Mouse (Mus musculus) kidney, adult 2 months (tissue): ENCODE results near the gene Prim2. TPM values are rescaled to one million over a fixed set of nuclear protein-coding genes. Genes with fewer than 3 reads are reported as not detected.

Experiments used
- DNase-seq: peaks from one replicate; pipeline ENCODE4 v3.0.0; 2021
- H3K27ac ChIP-seq: fragments of 200-500 bp; 2 replicates; pipeline ENCODE4 v1.5.1; 2012; ENCODE audit warnings: low read depth, low read length, control low read depth, inconsistent platforms; ENCODE audit not compliant: insufficient read depth
- H3K27me3 ChIP-seq: fragments of 200-500 bp; replicated peaks from 2 replicates; pipeline ENCODE4 v1.6.1; 2012; ENCODE audit warnings: mild to moderate bottlenecking, moderate library complexity, low read length, inconsistent platforms; ENCODE audit not compliant: control insufficient read depth, insufficient read depth
- H3K36me3 ChIP-seq: fragments of 200-500 bp; 2 replicates; pipeline ENCODE4 v1.6.1; 2012; ENCODE audit warnings: mild to moderate bottlenecking, moderate library complexity, low read length, inconsistent platforms; ENCODE audit not compliant: control insufficient read depth, insufficient read depth
- H3K4me1 ChIP-seq: fragments of 200-500 bp; 2 replicates; pipeline ENCODE4 v1.6.1; 2011; ENCODE audit warnings: low read length; ENCODE audit not compliant: control insufficient read depth, insufficient read depth
- H3K4me3 ChIP-seq: fragments of 200-500 bp; 2 replicates; pipeline ENCODE4 v1.5.1; 2011; ENCODE audit warnings: mild to moderate bottlenecking, low read depth, low read length, control low read depth; ENCODE audit not compliant: insufficient read depth
- CTCF ChIP-seq: fragments of 200-500 bp; conservative IDR thresholded peaks from 2 replicates; pipeline ENCODE4 v1.5.1; 2011; ENCODE audit warnings: low read depth, mild to moderate bottlenecking, control low read depth, low read length, moderate library complexity, mixed read lengths; ENCODE audit not compliant: insufficient read depth, insufficient read length
- POLR2A ChIP-seq: fragments of 200-500 bp; IDR thresholded peaks from one replicate; pipeline ENCODE4 v1.6.1; 2011; ENCODE audit warnings: low read depth, low read length, control low read depth
- WGBS: fragments of 180-500 bp; shearing (Covaris S2); methylation state at CpG from one replicate; pipeline ENCODE4 v1.1.7; 2018; 5-methylcytosine and 5-hydroxymethylcytosine counted together
- polyA plus RNA-seq: library from polyadenylated mRNA; depleted of rRNA; stranded (reverse); fragments of >200 nt; gene quantifications from 2 replicates; pipeline ENCODE4 v1.2.3, GENCODE M21; 2012

The Prim2 gene
- polyA plus RNA-seq, 1 experiment, result 2.9 TPM

GRCm38 (mm10) chr1:33531097-33531856 is 138.3 kb downstream of the Prim2 start:
- no peak for TF ChIP-seq POLR2A
- no peak for TF ChIP-seq CTCF
- no peak overlapping the region for H3K27ac ChIP-seq
- no peaks in the 10 kb centered on the region for H3K4me1 ChIP-seq
- H3K27me3 ChIP-seq, result no peaks in the 10 kb centered on the region
- H3K4me3 ChIP-seq, result no peak overlapping the region
- WGBS, result 95% methylated on average over 5 of the region's 5 CpGs
- H3K36me3 ChIP-seq, result no peaks in the 10 kb centered on the region
- DNase-seq, result no peak

GRCm38 (mm10) chr1:33530491-33530890 is 139.1 kb downstream of the Prim2 start:
- WGBS, result 98% methylated on average over 2 of the region's 2 CpGs
- DNase-seq, result no peak
- no peak for TF ChIP-seq CTCF
- TF ChIP-seq POLR2A, result no peak
- no peaks in the 10 kb centered on the region for H3K4me1 ChIP-seq
- H3K27ac ChIP-seq, result no peak overlapping the region
- no peak overlapping the region for H3K4me3 ChIP-seq
- no peaks in the 10 kb centered on the region for H3K27me3 ChIP-seq
- no peaks in the 10 kb centered on the region for H3K36me3 ChIP-seq

- Histone ChIP-seq H3K27me3 (no peaks in the 10 kb centered on the region), H3K4me3 (no peak overlapping the region), H3K36me3 (no peaks in the 10 kb centered on the region), H3K27ac (no peak overlapping the region), H3K4me1 (no peaks in the 10 kb centered on the region)
- TF ChIP-seq CTCF, result no peak
- no peak for TF ChIP-seq POLR2A
- DNase-seq, result no peak
- WGBS, result 92% methylated on average over 8 of the region's 8 CpGs
Measured at GRCm38 (mm10) chr1:33529543-33530232, 139.9 kb downstream of the Prim2 start.

- 82% methylated on average over 6 of the region's 6 CpGs for WGBS
- TF ChIP-seq CTCF (no peak), POLR2A (no peak)
- DNase-seq, result no peak
- no peaks in the 10 kb centered on the region for H3K27me3 ChIP-seq
- no peak overlapping the region for H3K27ac ChIP-seq
- no peak overlapping the region for H3K4me3 ChIP-seq
- no peaks in the 10 kb centered on the region for H3K36me3 ChIP-seq
- no peaks in the 10 kb centered on the region for H3K4me1 ChIP-seq
Measured at GRCm38 (mm10) chr1:33527352-33527863, 142.2 kb downstream of the Prim2 start.

- no peak overlapping the region for H3K4me3 ChIP-seq
- H3K27ac ChIP-seq, result no peak overlapping the region
- H3K36me3 ChIP-seq, result no peaks in the 10 kb centered on the region
- TF ChIP-seq CTCF, result no peak
- TF ChIP-seq POLR2A, result no peak
- DNase-seq, result no peak
- 87% methylated on average over 5 of the region's 5 CpGs for WGBS
- H3K4me1 ChIP-seq, result no peaks in the 10 kb centered on the region
- no peaks in the 10 kb centered on the region for H3K27me3 ChIP-seq
Measured at GRCm38 (mm10) chr1:33523223-33523622, 146.4 kb downstream of the Prim2 start.

GRCm38 (mm10) chr1:33515124-33515523 is 154.5 kb downstream of the Prim2 start:
- no peaks in the 10 kb centered on the region for H3K4me1 ChIP-seq
- no peak overlapping the region for H3K27ac ChIP-seq
- TF ChIP-seq POLR2A, result no peak
- DNase-seq, result no peak
- no peaks in the 10 kb centered on the region for H3K27me3 ChIP-seq
- no peaks in the 10 kb centered on the region for H3K36me3 ChIP-seq
- H3K4me3 ChIP-seq, result no peak overlapping the region
- WGBS, result 85% methylated on average over 8 of the region's 8 CpGs

- no peak for TF ChIP-seq POLR2A
- no peak for TF ChIP-seq CTCF
- Histone ChIP-seq H3K27ac (no peak overlapping the region), H3K4me3 (no peak overlapping the region), H3K36me3 (no peaks in the 10 kb centered on the region), H3K4me1 (no peaks in the 10 kb centered on the region), H3K27me3 (no peaks in the 10 kb centered on the region)
- DNase-seq, result no peak
- 98% methylated on average over 4 of the region's 4 CpGs for WGBS
Measured at GRCm38 (mm10) chr1:33511310-33511709, 158.3 kb downstream of the Prim2 start.
